Mouse (Mus musculus): ENCODE measurements at regions not wholly inside any gene's neighbourhood (a gene's known extent, or its start where the extent isn't known, plus 50 kb on each side); places are given as distances from the start of the nearest gene placed in this dataset.

- no peak for DNase-seq (ENCODE audit: low spot score)
Observed at GRCm38 (mm10) chr9:102449366-102449765, 56.2 kb upstream of the Ky start.

- DNase-seq (ENCODE audit: low spot score) = no peak
Observed at GRCm38 (mm10) chr9:102446066-102446465, 59.5 kb upstream of the Ky start.

GRCm38 (mm10) chr9:102442198-102442842, 63.2 kb upstream of the Ky start:
- DNase-seq (ENCODE audit: low spot score) = no peak

- DNase-seq (ENCODE audit: low spot score) = no peak
Observed at GRCm38 (mm10) chr9:102437641-102438040, 67.9 kb upstream of the Ky start.

GRCm38 (mm10) chr9:102436378-102436777, 69.2 kb upstream of the Ky start:
- peak; percentile 63 for DNase-seq (ENCODE audit: low spot score)

- no peak for DNase-seq (ENCODE audit: low spot score)
Observed at GRCm38 (mm10) chr9:102428031-102428430, 73.5 kb upstream of the Ephb1 start.

- no peak for DNase-seq (ENCODE audit: low spot score)
Observed at GRCm38 (mm10) chr9:102424672-102425345, 70.3 kb upstream of the Ephb1 start.

- DNase-seq (ENCODE audit: low spot score) = no peak
Observed at GRCm38 (mm10) chr9:102423919-102424671, 69.6 kb upstream of the Ephb1 start.

- no peak for DNase-seq (ENCODE audit: low spot score)
Observed at GRCm38 (mm10) chr9:102423465-102423918, 69.0 kb upstream of the Ephb1 start.

GRCm38 (mm10) chr9:102421826-102422225, 67.3 kb upstream of the Ephb1 start:
- no peak for DNase-seq (ENCODE audit: low spot score)

- DNase-seq (ENCODE audit: low spot score) = no peak
Observed at GRCm38 (mm10) chr9:102420196-102420595, 65.7 kb upstream of the Ephb1 start.

GRCm38 (mm10) chr9:102413631-102414030, 59.1 kb upstream of the Ephb1 start:
- DNase-seq (ENCODE audit: low spot score) = no peak

GRCm38 (mm10) chr9:102410666-102411065, 56.2 kb upstream of the Ephb1 start:
- no peak for DNase-seq (ENCODE audit: low spot score)

- no peak for DNase-seq (ENCODE audit: low spot score)
Observed at GRCm38 (mm10) chr9:102406017-102406416, 51.5 kb upstream of the Ephb1 start.
